Mouse (Mus musculus) left cerebral cortex, adult 9 months (tissue): ENCODE results near the gene Luc7l2.

Experiments used
- DNase-seq, 2 experiments: peaks; one replicate each; pipeline ENCODE4 v3.0.0; 2022; ENCODE audit warnings: low spot score in 2 of 2

Gene Luc7l2

DNA sequence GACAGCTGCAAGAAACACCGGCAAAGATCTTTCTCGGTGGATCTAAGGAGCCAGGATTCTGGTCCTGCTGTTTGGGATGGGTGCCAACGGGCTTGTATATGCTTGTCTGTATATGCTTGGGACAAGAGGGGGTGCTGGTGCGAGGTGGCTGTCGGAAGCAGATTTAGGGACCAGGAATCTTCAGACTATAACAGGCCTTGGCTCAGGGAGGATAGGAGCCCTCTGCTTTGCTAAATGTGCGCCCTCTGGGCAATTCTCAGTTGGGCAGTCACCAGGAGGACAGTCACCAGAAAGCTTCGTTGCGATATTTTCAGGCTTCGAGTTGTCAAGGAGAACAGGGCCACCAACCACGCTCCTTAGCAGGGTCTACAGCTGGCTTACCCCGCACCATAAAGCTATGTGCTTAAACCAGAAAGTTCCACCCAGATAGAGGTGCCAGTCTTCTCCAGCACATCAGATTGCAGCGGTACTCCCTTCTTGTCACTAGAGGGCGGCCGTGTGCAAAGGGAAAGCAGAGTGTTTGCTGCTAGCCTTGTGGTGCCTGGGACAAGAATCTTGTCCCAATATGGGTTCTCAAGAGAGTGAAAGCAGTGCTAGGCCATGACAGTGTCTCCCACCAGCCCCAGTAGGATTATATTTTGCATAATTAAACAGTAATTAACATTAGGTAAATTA lies 99.3 kb downstream of the Luc7l2 start:
- DNase-seq = peak in 1 of 2 experiments; percentile 78
